Mouse (Mus musculus) kidney, postnatal 0 days (tissue): ENCODE data around the gene Ccdc185. TPM values are rescaled to one million over a fixed set of nuclear protein-coding genes. Genes with fewer than 3 reads are reported as not detected.
A peak's percentile ranks its signal among the peaks of the same experiment; 100 is the strongest.

Source experiments
- ATAC-seq: fragments of 200-750 bp; cut with Nextera tagmentation; replicated peaks from 2 replicates; pipeline ENCODE4 v1.8.0; 2017; ENCODE audit warnings: low read depth, moderate number of reproducible peaks, moderate TSS enrichment, moderate library complexity; ENCODE audit not compliant: low FRiP score
- DNase-seq: peaks from one replicate; pipeline ENCODE4 v3.0.0-alpha.2; 2016; ENCODE audit warnings: low spot score
- H3K27ac ChIP-seq: fragments of 300-500 bp; sonication (generic); 2 replicates; pipeline ENCODE4 v1.5.1; 2014; ENCODE audit warnings: mild to moderate bottlenecking
- H3K27me3 ChIP-seq: fragments of 300-500 bp; sonication (generic); 2 replicates; pipeline ENCODE4 v1.6.1; 2014; ENCODE audit warnings: low read length, mixed read lengths; ENCODE audit not compliant: insufficient read depth
- H3K36me3 ChIP-seq: fragments of 300-500 bp; sonication (generic); 2 replicates; pipeline ENCODE4 v1.6.1; 2014; ENCODE audit warnings: low read length, mixed read lengths; ENCODE audit not compliant: insufficient read depth
- H3K4me1 ChIP-seq: fragments of 300-500 bp; sonication (generic); replicated peaks from 2 replicates; pipeline ENCODE4 v1.6.1; 2014; ENCODE audit warnings: antibody characterized with exemption, low read length, mixed read lengths; ENCODE audit not compliant: insufficient read depth
- H3K4me2 ChIP-seq: fragments of 300-500 bp; sonication (generic); 2 replicates; pipeline ENCODE4 v1.6.1; 2014; ENCODE audit warnings: mild to moderate bottlenecking, low read length, moderate library complexity, mixed read lengths
- H3K4me3 ChIP-seq: fragments of 300-500 bp; sonication (generic); replicated peaks from 2 replicates; pipeline ENCODE4 v1.5.1; 2014; ENCODE audit warnings: low read depth, low read length
- H3K9ac ChIP-seq: fragments of 300-500 bp; sonication (generic); 2 replicates; pipeline ENCODE4 v1.6.1; 2014; ENCODE audit warnings: low read depth, low read length
- H3K9me3 ChIP-seq: fragments of 300-500 bp; sonication (generic); replicated peaks from 2 replicates; pipeline ENCODE4 v1.6.1; 2016; ENCODE audit warnings: low read length, inconsistent platforms, mixed read lengths
- CTCF ChIP-seq: IDR thresholded peaks from 2 replicates; pipeline ENCODE4 v1.5.1; 2016; ENCODE audit warnings: antibody characterized with exemption, low read depth, mild to moderate bottlenecking, moderate library complexity
- WGBS: fragments of 180-500 bp; shearing (Covaris S2); extraction: QIAGEN DNeasy Blood & Tissue Kit; methylation state at CpG from one replicate; pipeline ENCODE4 v1.1.7; 2014; 5-methylcytosine and 5-hydroxymethylcytosine counted together
- polyA plus RNA-seq: library from polyadenylated mRNA; unstranded; fragments of >200 nt; fragmentation: Nextera tagmentation; extraction: Ambion mirVana; gene quantifications from 2 replicates; pipeline ENCODE4 v1.2.1, GENCODE M21; 2015

Gene Ccdc185
- polyA plus RNA-seq, 1 experiment from 2014 or later: not detected

DNA sequence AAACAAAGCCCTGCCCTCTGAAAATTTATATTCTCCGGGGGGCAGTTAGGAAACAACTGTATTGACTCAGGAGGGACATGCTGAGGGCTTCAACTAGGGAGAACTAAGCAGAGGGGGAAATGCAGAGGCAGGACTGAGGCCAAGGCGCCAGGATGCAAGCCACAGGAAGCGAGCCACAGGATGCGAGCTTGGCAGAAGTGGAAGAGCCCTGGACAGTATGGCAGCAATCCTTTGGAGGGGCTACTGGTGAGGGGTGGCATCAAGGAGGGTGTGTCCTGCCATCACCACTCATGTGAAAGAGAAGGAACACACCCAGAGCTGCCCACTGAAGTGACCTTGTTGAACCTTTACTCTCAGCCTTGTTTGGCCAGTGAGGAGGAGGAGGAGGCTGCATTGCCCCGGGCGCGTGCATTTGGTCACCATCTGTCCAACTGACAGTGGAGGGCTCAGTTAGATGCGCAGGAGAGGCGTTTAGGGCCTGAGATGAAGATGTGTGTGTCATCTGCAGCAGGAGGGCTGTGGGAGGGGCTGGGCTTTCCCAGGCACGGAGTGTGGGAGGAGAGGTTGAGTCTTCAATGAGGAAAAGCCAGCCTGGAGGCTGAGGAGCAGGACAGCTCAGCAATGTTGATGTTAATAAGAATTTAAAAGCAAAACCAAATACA lies 27.9 kb upstream of the Ccdc185 start:
- DNase-seq (peak; percentile 57), ATAC-seq (no peak; the same call in 1 of the 2 replicates)
- Histone ChIP-seq H3K36me3 (no peaks in the 10 kb centered on the region), H3K9ac (no peak overlapping the region), H3K4me1 (no peaks in the 10 kb centered on the region), H3K4me3 (no peak overlapping the region), H3K27ac (no peak overlapping the region), H3K27me3 (no peaks in the 10 kb centered on the region), H3K9me3 (no peaks in the 10 kb centered on the region), H3K4me2 (no peak overlapping the region)
- no peak for TF ChIP-seq CTCF
- WGBS: 37% methylated on average over 10 of the region's 10 CpGs

DNA sequence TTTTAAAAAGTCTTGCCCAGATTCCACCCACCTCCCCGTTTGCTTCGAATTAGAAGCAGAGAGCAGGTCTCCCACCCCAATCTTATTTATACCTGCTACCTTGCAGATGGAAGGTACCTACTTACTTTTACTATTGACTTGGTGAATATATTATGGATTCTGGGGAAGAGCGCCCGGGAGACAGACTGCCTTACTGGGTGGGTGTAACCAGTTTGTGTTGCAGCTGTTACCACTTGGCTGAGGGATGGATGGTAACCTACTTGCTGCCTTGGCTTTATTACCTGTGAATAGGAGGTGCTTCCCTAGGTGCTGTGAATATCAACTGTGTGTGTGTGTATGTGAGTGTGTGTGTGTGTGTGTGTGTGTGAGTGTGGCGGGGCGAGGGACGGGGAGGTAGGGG lies 26.6 kb upstream of the Ccdc185 start:
- Histone ChIP-seq H3K9me3 (no peaks in the 10 kb centered on the region), H3K9ac (no peak overlapping the region), H3K27ac (no peak overlapping the region), H3K36me3 (no peaks in the 10 kb centered on the region), H3K4me3 (no peak overlapping the region), H3K4me2 (no peak overlapping the region), H3K4me1 (no peaks in the 10 kb centered on the region), H3K27me3 (no peaks in the 10 kb centered on the region)
- WGBS: 88% methylated on average over 7 of the region's 7 CpGs
- no peak for ATAC-seq
- DNase-seq: no peak
- no peak for TF ChIP-seq CTCF

DNA sequence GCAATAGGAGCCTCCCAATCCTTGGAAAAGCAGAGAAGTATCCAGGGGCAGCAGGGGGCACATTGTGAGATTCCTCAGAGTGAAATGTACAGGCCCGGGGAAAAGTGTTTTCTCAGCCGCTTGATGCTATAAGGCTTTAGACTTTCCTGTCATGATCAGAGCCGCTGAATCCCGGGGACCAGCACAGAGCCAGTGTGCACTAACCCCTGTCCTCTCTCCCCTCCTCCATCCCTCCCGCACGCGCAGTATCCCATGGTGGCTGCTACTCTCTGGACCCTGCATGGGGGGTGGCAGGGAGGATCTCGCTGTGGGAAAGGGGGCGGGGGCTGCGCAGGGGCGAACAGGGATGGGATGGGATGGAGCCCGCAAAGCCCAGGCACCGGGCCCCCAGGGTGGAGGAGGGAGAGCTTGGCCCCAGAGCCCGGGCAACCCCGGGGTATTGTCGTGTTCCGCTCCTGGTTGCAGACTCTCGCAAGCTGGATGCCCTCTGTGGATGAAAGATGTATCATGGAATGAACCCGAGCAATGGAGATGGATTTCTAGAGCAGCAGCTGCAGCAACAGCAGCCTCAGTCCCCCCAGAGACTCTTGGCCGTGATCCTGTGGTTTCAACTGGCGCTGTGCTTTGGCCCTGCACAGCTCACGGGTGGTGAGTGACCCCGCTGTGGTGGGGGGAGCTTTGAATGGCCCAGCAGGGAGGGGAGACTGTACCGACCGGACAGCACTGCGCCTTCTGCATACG lies 15.7 kb upstream of the Ccdc185 start:
- Histone ChIP-seq H3K27ac (peak overlapping the region; percentile 3; the same call in 1 of the 2 replicates), H3K36me3 (no peaks in the 10 kb centered on the region), H3K27me3 (no peaks in the 10 kb centered on the region), H3K9ac (peak overlapping the region; percentile 67), H3K4me2 (peak overlapping the region; percentile 80), H3K4me1 (0 out of 2 replicates have a peak, but pooled peaks cover 3% of the 10 kb centered on the region), H3K9me3 (no peaks in the 10 kb centered on the region), H3K4me3 (peak overlapping the region; percentile 66)
- no peak for TF ChIP-seq CTCF
- WGBS: 3% methylated on average over 27 of the region's 27 CpGs
- ATAC-seq (peak; percentile 66), DNase-seq (peak; percentile 59)

DNA sequence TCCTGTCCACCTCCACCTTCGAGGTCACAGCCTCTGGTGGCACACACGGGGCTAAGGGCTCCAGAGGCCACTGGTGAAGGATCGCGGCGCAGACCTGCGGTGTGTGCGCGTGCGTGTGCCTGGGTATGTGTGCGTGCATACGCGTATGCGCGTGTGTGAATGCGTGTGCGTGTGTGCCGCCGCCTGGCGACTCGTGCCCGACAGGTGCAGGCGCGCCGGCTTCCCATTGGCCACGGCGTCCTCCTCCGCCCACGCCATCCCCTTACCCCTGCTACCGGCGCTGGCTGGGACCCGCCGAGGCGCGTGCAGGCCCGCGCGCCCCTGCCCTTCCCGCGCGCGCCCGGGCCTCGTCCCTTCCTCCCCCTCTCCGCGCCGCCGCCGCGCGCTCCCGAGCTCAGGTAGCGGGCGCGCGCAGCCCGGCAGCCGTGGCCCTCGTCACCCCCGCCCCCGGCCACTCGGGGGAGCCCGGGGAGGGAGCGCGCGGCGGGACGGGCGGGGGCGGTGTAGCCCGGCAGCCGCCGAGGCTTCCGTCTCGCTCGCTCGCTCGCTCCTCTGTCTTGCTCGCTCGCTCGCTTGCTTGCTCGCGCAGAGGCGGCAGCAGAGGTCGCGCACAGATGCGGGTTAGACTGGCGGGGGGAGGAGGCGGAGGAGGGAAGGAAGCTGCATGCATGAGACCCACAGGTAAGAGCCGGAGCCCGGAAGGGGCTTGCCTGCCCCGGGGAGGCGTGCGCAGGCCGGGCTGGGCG lies 14.9 kb upstream of the Ccdc185 start, which contains the start of gene Susd4:
Gene Susd4, plus strand, starts transcription at position 145 of the 746 bp plus-strand sequence.
- peak; percentile 21; the same call in 1 of the 2 replicates for TF ChIP-seq CTCF
- Histone ChIP-seq H3K4me2 (peak within 1 kb of the TSS; percentile 80), H3K4me3 (peak within 1 kb of the TSS; percentile 66), H3K9me3 (no peaks in the 10 kb centered on the region), H3K4me1 (0 out of 2 replicates have a peak, but pooled peaks cover 3% of the 10 kb centered on the region), H3K36me3 (no peaks in the 10 kb centered on the region), H3K27ac (peak within 1 kb of the TSS; percentile 3; the same call in 1 of the 2 replicates), H3K9ac (peak within 1 kb of the TSS; percentile 67), H3K27me3 (no peaks in the 10 kb centered on the region)
- peak; percentile 77 for DNase-seq
- WGBS: under 1% methylated on average over 81 of the region's 95 CpGs
- ATAC-seq: peak; percentile 86

DNA sequence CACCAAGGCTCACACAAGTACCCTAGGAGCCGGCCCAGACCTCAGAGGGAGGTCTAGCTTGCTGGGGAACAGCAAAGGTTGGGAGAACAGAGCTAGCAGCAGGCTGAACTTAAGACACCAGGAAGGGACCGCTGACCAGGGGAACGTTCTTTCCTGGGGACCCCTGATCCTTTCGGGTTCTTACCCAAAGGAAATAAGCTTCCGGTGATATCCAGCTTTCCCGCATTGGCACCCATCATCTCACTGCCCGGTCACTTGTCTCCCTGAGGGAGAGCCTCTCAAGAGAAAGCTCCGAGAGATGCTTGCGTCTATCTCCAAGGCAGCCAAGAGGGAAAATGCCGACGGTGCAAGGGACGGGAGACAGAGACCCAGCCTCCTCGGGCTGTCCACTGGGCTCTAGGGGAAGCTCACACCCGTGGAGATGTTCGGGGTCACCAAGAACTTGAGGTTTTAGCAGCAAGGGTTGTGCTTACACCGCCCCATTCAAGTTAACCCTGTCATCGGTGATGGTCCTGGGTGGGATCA lies 14.3 kb upstream of the Ccdc185 start:
- 10% methylated on average over 17 of the region's 17 CpGs for WGBS
- no peaks in the 10 kb centered on the region for H3K27me3 ChIP-seq
- H3K36me3 ChIP-seq: no peaks in the 10 kb centered on the region
- no peak for ATAC-seq
- TF ChIP-seq CTCF: no peak
- peak overlapping the region; percentile 67; the same call in 1 of the 2 replicates for H3K9ac ChIP-seq
- H3K9me3 ChIP-seq: no peaks in the 10 kb centered on the region
- peak overlapping the region; percentile 66 for H3K4me3 ChIP-seq
- no peak overlapping the region for H3K27ac ChIP-seq
- no peak for DNase-seq
- peak overlapping the region; percentile 80 for H3K4me2 ChIP-seq
- H3K4me1 ChIP-seq: 0 out of 2 replicates have a peak, but pooled peaks cover 3% of the 10 kb centered on the region

DNA sequence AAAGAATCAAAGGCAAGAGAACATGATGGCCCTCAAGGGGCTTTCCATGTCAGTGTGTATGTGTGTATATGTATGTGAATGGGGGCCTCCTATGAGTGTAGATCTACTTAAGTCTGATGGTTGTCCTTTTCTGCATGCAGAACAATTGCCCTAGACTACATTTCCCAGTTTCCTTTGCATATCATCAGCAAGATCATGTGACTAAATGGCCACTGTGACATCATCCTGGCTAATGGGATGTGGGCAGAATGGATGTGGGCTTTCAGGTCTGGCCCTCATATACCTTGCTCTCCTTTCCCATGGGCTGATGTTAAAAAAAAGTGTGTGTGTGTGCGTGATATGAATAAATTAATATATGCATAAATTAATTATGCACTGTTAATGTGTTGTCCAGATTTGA lies 9.8 kb upstream of the Ccdc185 start:
- H3K27ac ChIP-seq: no peak overlapping the region
- 0 out of 2 replicates have a peak, but pooled peaks cover 3% of the 10 kb centered on the region for H3K4me1 ChIP-seq
- H3K9me3 ChIP-seq: no peaks in the 10 kb centered on the region
- 86% methylated on average over 1 of the region's 1 CpGs for WGBS
- no peaks in the 10 kb centered on the region for H3K36me3 ChIP-seq
- DNase-seq: no peak
- H3K9ac ChIP-seq: no peak overlapping the region
- H3K27me3 ChIP-seq: no peaks in the 10 kb centered on the region
- TF ChIP-seq CTCF: no peak
- ATAC-seq: no peak
- H3K4me2 ChIP-seq: no peak overlapping the region
- H3K4me3 ChIP-seq: no peak overlapping the region
